Mouse (Mus musculus) embryo, embryonic 10 days (tissue): Measurements from ENCODE around the gene Zscan25.
"Not testable (repeated sequence)": the region's sequence is repeated elsewhere in the genome, so short reads cannot be mapped to it uniquely, and the experiment has no call there.

Experiments used
- DNase-seq: peaks from one replicate; pipeline ENCODE4 v3.0.0-alpha.2; 2015; ENCODE audit warnings: low spot score

Zscan25 gene

GRCm38 (mm10) chr5:145280371-145281143 lies at the start of gene Zscan25:
Zscan25 (plus strand) TSS chr5:145280500.
- peak; percentile 95 for DNase-seq

GRCm38 (mm10) chr5:145230641-145231040 lies 49.7 kb upstream of the Zscan25 start:
- DNase-seq, result no peak

- peak; percentile 98 for DNase-seq
Measured at GRCm38 (mm10) chr5:145231367-145231871, 48.9 kb upstream of the Zscan25 start, which contains the start of gene Zfp655. Zfp655 (plus strand) TSS chr5:145231715.

GRCm38 (mm10) chr5:145231893-145232411 lies 48.3 kb upstream of the Zscan25 start:
- DNase-seq, result peak; percentile 20

GRCm38 (mm10) chr5:145234636-145235035 lies 45.7 kb upstream of the Zscan25 start:
- peak; percentile 46 for DNase-seq

GRCm38 (mm10) chr5:145249520-145249919 lies 30.8 kb upstream of the Zscan25 start:
- no peak for DNase-seq

GRCm38 (mm10) chr5:145273568-145273967 lies 6.7 kb upstream of the Zscan25 start:
- not testable (repeated sequence) for DNase-seq

GRCm38 (mm10) chr5:145279948-145280347 lies 352 bp upstream of the Zscan25 start:
- no peak for DNase-seq

GRCm38 (mm10) chr5:145288382-145288781 lies 8.1 kb downstream of the Zscan25 start:
- DNase-seq, result no peak

GRCm38 (mm10) chr5:145290697-145291096 lies 10.4 kb downstream of the Zscan25 start:
- DNase-seq, result no peak

GRCm38 (mm10) chr5:145292398-145292797 lies 12.1 kb downstream of the Zscan25 start:
- no peak for DNase-seq

GRCm38 (mm10) chr5:145300469-145300868 lies 20.2 kb downstream of the Zscan25 start:
- no peak for DNase-seq

GRCm38 (mm10) chr5:145301796-145302195 lies 21.5 kb downstream of the Zscan25 start:
- not testable (repeated sequence) for DNase-seq

- no peak for DNase-seq
Measured at GRCm38 (mm10) chr5:145302424-145302823, 22.1 kb downstream of the Zscan25 start.

GRCm38 (mm10) chr5:145306953-145307352 lies 26.7 kb downstream of the Zscan25 start:
- not testable (repeated sequence) for DNase-seq

GRCm38 (mm10) chr5:145307811-145308210 lies 27.5 kb downstream of the Zscan25 start:
- DNase-seq, result not testable (repeated sequence)

- no peak for DNase-seq
Measured at GRCm38 (mm10) chr5:145313845-145314244, 33.5 kb downstream of the Zscan25 start.

GRCm38 (mm10) chr5:145317141-145317540 lies 36.8 kb downstream of the Zscan25 start:
- no peak for DNase-seq

- DNase-seq, result not testable (repeated sequence)
Measured at GRCm38 (mm10) chr5:145338756-145339155, 58.5 kb downstream of the Zscan25 start.
